Mouse (Mus musculus): ENCODE measurements around the gene Mpl.
A peak's percentile ranks its signal among the peaks of the same experiment; 100 is the strongest.

The Mpl gene

DNA sequence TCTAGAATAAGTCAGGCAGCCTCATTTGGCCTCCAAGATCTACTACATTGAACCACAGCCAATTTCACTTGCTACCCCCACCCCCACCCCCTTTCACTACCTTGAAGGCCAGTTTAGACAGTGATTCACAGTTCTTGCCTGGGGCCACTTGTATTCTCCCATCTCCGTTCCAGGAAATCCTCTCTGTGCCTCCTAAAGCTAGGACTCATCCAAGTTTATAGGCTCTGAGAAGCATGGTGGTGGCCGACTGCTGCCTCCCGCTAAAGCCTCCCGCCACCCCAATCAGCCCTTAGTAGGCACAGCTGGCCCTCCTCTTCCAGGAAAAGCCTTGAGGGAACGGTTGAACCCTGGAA is 29.9 kb downstream of the Mpl start:
- no peak for DNase-seq

DNA sequence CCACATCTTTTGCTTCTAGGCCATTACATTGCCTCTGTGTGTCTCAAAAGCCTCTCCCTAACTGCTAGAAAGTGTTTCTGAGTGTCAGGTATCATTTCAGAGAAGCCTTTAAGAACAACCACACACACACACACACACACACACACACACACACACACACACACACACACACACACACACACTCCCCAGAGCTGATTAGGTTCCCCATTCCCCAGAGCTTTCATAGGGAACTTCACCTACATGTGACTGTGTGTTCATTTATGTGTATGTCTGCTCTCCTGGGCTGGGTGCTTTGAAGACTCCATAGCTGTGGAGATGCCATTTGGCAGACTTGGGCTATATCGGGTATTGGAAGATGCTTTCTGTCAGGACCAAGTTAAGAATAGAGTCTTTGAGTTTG is 31.9 kb downstream of the Mpl start:
- no peak for DNase-seq

DNA sequence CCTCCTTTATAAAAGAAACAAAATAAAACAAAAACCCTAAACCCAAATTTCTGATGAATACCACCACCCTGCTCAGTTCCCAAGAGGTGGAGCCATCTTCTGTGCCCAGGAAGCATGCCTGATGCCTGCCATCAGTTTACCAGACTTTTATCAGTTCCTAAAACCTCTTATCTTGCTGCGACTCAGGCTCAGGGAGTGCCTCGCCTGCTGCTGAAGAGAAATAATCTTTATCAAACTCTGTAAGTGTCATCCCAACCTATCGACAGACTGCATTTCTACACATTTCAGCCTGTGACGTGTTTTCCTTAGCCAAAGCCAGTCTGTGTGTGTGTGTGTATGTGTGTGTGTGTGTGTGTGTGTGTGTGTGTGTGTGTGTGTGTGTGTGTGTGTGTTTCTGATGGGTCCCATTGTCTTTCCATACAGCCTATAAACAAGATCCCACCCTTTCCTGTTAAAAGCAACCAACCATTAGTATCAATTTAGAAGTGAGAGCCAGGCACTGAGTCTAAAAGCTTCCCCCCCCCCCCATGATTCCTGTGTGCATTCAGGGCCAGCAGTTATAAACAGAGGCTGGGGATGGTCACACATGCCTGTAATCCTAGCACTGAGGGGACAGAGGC is 32.7 kb downstream of the Mpl start:
- DNase-seq, result no peak

DNA sequence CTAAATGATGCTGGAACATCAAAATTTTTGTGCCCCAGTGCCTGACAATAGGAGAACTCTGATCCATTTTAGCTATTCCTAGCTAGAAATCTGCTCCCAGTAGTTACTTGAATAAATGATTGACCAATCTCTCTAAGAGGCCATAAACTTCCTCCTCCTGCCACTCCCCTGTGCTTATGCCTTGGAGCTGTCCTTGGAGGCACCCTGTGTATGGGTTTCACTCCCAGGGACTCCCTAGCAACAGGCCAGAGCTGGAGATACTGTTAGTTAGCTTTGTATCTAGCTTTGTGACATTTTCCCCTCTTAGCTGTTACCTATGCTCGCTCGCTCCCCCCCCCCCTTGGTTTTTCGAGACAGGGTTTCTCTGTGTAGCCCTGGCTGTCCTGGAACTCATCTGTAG is 35.9 kb downstream of the Mpl start:
- DNase-seq, result peak; percentile 29

DNA sequence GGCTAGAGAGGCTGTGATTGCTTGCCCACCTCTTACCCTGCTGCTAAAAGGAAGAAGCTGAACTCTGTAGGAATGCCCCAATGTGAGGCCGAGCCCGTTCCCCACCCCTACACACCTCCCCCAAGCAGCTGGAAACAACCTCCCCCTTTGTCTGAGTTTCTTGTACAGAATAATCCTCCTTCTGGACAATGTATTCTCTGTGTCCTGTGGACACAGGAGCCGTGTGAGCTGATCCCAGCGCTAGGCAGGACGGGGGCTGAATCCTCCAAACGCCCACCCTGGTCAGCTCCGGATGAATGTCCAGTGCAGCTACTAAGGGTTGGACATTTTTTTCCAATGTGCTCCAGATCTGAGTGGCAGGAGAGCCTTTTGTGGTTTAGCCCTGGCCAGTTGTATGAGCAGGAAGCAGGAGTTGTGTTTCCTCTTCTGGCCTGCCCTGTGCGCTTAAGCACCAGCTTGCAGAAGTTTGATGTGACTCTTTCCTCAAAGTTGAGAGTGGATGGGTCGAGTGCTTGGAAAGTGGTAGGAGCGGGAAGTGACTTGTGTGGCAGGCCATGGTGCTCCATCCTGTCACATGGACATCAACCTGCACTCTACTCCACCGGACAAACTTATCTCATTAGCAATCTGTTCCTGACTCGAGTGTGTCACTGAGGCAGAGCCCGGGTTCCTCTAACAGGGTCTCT is 40.1 kb downstream of the Mpl start:
- DNase-seq, result no peak

DNA sequence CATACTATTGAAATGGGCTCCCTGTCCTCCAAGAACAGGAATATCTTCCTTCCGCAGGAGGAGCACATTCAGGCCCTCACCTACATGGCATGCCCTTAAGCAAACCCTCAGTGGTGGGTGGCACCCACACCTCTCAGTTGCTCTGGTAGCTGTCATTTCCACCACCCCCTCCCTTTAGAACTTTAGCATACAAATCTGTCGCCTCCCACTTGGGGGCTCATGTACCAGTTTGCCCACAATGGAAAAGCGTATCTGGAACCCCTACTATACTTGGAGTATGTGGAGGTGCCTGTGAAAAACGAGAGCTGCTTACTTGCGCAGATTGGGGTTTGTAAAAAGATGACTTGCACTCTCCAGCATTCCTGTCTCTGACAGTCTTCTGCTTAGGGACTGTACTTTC is 41.0 kb downstream of the Mpl start:
- no peak for DNase-seq

DNA sequence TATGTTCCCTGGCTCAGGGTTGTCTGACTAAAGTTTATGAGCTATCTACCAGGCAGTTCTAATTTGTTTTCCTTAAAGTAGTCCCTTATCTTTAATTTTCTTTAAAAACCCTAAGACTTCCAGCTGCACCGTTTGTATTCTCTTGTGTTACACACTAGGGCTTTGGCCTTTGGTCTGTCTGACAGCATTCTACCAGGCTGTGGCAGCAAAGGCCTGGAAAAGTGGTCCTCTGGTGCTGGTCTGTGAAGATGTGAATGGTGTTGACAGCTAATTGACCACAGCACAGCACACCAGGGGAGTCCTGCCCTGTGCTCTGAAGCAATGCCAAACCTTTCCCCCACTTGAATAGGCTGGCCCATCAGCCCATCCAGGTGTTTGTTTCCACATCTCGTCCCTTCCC is 41.5 kb downstream of the Mpl start:
- no peak for DNase-seq

DNA sequence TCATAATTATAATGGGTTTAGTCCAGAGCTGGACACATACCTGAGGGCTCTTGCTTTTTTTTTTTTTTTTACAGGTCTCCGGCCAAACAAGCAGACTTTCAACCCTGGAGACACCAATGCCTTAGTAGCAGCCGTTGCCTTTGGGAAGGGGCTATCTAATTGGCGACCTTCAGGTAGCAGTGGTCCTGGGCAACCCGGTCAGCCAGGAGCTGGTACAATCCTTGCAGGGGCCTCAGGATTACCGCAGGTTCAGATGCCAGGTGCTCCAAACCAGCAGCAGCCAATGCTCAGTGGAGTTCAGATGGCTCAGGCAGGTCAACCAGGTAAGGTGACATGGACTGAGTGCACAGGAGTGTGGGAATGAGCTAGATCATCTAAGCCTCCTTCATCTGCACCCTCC is 43.8 kb downstream of the Mpl start:
- no peak for DNase-seq

DNA sequence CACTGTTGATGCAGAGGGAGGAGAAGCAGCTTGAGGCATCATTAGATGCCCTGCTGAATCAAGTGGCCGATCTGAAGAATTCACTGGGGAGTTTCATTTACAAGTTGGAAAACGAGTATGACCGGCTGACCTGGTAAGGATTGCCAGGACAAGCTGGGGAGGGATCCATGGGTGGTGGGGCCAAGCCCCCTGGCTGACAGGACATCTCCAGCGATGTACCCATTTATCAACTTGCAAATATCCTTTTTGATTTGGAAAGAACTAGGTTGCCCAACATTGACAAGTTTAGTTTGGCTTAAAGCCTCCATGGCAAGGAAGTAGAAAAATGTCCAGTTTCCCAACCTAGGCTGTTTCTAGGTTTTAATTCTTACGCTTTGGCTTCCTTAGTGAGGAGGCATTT is 46.4 kb downstream of the Mpl start:
- no peak for DNase-seq

DNA sequence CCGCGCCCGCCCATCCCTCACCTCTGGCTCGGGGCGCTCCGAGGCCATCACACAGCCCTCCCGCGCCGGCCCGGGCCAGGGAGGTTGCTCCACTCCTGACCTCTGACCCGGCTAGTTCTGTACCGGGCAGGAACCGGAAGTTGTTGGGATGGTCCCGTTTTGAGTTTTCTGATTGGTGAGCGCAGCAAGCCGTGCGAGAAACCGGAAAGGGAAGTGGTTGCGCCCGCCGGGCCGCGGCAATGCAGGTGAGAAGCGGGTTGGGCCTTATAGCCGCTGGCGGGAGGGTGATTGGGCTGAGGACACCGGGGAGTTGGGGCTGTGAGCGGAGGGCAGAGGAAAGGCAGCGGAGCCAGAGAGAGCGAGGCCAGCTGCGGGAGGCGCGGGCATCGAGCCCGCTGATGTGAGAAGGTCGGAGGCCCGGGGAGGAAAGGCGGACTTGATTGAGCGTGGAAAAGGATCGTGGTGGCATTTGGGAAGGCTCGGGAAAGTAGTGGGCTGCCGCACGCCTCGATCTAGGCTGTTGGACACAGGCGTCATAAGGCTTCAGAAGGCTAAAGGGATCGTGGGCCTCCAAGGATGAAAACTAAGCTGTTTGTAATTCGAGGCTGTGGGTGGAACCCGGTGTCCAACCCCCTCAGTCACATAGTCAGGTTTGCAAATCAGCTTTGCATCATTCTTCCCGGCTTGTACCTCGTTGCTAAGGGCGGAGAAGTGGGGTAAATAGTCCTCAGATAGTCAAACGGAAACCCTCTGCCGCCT is 48.0 kb downstream of the Mpl start, which contains the start of the genes Szt2 and Med8:
Szt2 (minus strand) TSS at position 132 of the 759 bp plus-strand sequence.
Med8 (plus strand) TSS at position 196 of the 759 bp plus-strand sequence.
- peak; percentile 92 for DNase-seq

DNA sequence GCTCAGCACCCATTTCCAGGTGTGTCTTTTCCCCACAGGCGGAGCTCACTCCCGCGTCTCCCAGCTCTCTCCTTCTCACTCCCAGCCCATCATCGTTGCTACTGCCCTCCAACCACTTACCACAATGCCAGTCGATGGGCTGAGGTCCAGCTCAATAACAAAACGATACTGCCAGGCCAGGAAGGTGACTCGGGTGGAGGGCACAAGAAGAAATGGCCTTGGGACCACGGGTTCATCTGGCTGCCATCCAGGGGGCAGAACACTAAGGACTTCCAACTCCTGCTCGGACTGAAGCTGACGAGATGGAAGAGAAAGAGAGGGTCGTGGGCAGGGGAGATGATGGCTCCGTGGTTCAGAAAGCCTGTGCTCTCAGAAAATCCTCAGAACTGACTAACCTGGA is 54.6 kb downstream of the Mpl start:
- no peak for DNase-seq

DNA sequence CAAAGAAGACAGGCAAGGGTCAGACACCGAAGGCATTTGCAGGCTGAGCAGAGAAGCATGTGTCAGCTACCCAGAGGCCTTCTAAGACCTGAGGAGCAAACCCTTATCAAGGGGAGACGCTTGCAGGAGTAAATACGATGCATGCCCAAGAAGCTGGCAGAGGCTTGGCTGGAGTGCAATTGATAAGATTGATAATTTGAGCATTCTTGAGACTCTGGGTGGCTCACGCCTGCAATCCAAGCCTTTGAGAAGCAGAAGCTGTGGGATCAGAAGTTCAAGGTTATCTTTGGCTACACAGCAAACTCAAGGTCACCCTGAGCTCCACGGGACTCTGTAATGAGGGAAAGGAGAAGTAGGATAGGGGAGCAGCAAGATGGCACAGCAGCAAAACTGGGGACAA is 55.4 kb downstream of the Mpl start:
- DNase-seq, result no peak

DNA sequence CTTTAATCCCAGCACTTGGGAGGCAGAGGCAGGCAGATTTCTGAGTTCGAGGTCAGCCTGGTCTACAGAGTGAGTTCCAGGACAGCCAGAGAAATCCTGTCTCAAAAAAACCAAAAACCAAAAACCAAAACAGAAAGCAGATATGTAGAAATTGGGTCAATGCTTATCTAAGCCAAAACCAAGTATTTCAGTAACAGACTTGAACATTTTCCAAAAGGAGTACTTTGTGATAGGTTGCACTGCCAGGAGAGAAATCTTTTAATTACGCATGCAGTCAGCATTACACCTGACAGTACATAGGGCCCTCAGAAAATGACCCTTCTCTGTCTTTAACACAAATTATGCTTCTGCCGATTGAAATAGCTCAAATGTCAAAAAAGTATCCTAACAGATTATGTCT is 55.9 kb downstream of the Mpl start:
- no peak for DNase-seq

DNA sequence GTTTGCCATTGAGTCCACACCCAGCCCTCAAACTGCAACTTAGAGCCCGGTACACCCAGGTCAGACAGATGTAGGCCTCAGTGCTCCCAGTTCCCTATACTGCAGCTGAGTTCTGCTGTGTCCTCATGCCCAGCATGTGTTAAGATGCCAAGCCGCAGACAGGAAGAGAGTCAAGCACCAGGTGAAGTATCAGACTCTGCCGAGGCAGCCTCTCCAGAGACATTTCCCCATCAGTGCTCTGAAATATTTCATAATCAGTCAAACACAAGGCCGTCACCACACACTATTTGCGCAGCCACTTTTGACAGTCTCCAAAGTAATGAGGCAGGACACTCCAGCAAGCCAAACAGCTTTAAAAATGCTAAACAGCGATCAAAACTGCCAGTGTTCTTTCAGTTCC is 58.9 kb downstream of the Mpl start:
- no peak for DNase-seq

DNA sequence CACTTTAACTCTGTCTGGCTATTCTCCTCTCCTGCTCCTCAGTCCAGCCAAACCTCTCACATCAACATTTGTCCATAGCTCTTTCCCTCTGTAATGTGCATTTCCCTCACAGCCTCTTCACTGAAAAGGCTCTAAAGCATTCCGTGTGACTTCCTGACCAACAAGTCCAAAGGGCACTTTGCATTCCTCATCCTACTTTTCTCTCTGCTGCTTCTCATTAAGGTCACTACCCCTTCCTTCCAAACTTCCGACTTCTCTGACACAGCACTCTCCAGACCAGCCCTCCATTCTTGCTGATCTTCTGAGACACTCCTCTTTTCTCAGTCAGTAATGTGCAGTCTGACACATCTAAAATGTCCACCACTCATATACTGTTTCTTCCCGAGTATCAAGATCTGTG is 60.9 kb downstream of the Mpl start:
- peak; percentile 17 for DNase-seq

DNA sequence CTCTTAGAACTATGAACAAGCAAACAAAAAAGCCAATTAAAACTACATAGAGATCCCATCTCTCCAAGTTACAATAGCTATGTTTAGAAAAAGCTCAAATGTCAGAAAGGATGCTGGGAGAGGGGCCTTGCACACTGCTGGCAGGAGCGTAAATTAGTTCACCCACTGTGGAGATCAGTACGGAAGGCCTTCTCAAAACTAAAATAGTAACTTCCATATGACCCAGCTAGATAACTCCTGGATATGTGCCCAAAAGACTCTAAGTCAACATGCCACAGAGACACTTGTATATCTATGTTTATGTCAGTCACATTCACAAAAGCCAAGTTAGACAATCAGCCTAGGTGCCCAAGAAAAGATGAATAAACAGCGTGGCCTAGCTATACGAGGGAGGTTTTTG is 62.0 kb downstream of the Mpl start:
- DNase-seq, result no peak

DNA sequence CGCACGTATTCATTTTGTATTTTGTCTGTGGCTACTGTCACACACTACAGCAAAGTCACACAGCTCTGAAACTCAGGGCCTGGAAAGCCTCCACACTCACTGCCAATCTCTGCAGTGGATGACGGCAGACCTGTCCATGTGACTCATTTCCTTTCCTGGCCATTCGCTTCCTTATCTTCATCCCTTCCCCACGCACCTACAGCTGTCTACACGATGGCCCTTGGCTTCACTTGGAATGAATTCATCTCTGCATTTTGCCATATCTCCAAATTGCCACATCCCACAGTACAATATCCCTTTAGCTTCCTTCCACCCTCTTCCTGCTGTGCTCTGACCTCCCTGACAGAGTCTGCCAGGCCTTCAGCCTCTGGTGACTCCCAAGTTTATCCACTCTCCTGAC is 62.8 kb downstream of the Mpl start:
- no peak for DNase-seq

Data from kidney, adult 11 months (tissue).